Mouse (Mus musculus): ENCODE measurements around the gene Rps6.

- TF ChIP-seq CTCF (IDR thresholded peaks at IDR 0.05; ENCODE audit: low read depth, low read length) (no peak), TAL1 (conservative IDR thresholded peaks at IDR 0.05; ENCODE audit: low read depth, low read length) (no peak), GATA2 (IDR thresholded peaks at IDR 0.05; ENCODE audit: borderline replicate concordance, low read depth, low read length) (no peak)
Observed at GRCm38 (mm10) chr4:86856304-86857112, 704 bp downstream of the Rps6 start.
